Mouse (Mus musculus) bone marrow macrophage, adult 2 months (primary cell): Measurements from ENCODE around the gene 4930556J24Rik.
"Not testable (repeated sequence)": the region's sequence is repeated elsewhere in the genome, so short reads cannot be mapped to it uniquely, and the experiment has no call there.

Experiments
- CTCF ChIP-seq: IDR thresholded peaks from 2 replicates; pipeline ENCODE4 v1.5.1; 2012; ENCODE audit warnings: low read depth, mild to moderate bottlenecking, low read length, moderate library complexity
- POLR2A ChIP-seq: IDR thresholded peaks from 2 replicates; pipeline ENCODE4 v1.6.1; 2012; ENCODE audit warnings: mild to moderate bottlenecking, low read depth, low read length, borderline replicate concordance

DNA sequence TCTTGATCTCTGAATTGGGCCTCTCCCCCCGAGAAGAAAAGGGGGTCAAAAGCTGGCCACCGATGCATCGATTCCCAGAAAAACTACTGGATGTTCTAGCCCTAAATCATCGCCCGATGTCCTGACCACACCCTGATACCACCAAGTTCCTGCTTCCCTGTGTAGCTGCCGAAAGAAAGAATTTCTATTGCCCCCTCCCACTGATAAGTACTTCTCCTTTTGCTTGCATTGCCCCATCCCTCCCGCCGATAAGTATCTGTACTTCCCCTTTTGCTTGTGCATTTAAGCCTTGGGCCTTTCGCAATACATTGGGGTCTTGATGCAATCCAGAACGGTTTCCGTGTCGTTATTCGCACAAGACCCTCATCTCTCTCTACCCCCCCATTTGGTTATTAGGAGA, 45.5 kb upstream of the 4930556J24Rik start:
- not testable (repeated sequence) for TF ChIP-seq POLR2A, CTCF
